Mouse (Mus musculus) stomach, postnatal 0 days (tissue): ENCODE measurements around the gene Maob.

ENCODE experiments used
- CTCF ChIP-seq: IDR thresholded peaks from 2 replicates; pipeline ENCODE4 v1.5.1; 2016; ENCODE audit warnings: antibody characterized with exemption, low read depth, mild to moderate bottlenecking, moderate library complexity
- EP300 ChIP-seq: optimal IDR thresholded peaks from 2 replicates; pipeline ENCODE3; 2016; ENCODE audit warnings: antibody characterized with exemption

- TF ChIP-seq EP300 (no peak), CTCF (no peak)
Observed at GRCm38 (mm10) chrX:16714033-16714432, 103.1 kb downstream of the Maob start.
